Mouse (Mus musculus): Measurements from ENCODE around the gene Plac9a. TPM values are rescaled to one million over a fixed set of nuclear protein-coding genes. Genes with fewer than 3 reads are reported as not detected.
"Not testable (repeated sequence)": the region's sequence is repeated elsewhere in the genome, so short reads cannot be mapped to it uniquely, and the experiment has no call there.

Plac9a gene
- total RNA-seq, 2 experiments from 2014 or later = 2.6 to 3.6 TPM

GRCm38 (mm10) chr14:25855241-25855885, 47.5 kb downstream of the Plac9a start:
- no peak overlapping the region for H3K4me3 ChIP-seq
- intact Hi-C loops (cut with DNase I) = no loop called here
- no peak for TF ChIP-seq CTCF (IDR thresholded peaks at IDR 0.05)
- H3K27ac ChIP-seq = 0 out of 2 replicates have a peak overlapping the region, but pooled peaks have one; percentile 12
- no peak for DNase-seq

- no peak for TF ChIP-seq CTCF (IDR thresholded peaks at IDR 0.05)
- no peak for DNase-seq
- peak overlapping the region; percentile 23; the same call in 1 of the 2 replicates for H3K4me3 ChIP-seq
- peak overlapping the region; percentile 69 for H3K27ac ChIP-seq
- intact Hi-C loops (cut with DNase I) = no loop called here
These were observed 49.0 kb downstream of the Plac9a start for GRCm38 (mm10) chr14:25853717-25854452.

- intact Hi-C loops (cut with DNase I) = no loop called here
- Histone ChIP-seq H3K27ac (peak overlapping the region; percentile 69), H3K4me3 (no peak overlapping the region)
- TF ChIP-seq CTCF (IDR thresholded peaks at IDR 0.05) = no peak
- DNase-seq = no peak
These were observed 49.6 kb downstream of the Plac9a start for GRCm38 (mm10) chr14:25853295-25853694.

- TF ChIP-seq CTCF (IDR thresholded peaks at IDR 0.05) = no peak
- no peak for DNase-seq
- intact Hi-C loops (cut with DNase I) = no loop called here
- no peak overlapping the region for H3K4me3 ChIP-seq
- H3K27ac ChIP-seq = peak overlapping the region; percentile 69
These were observed 50.8 kb downstream of the Plac9a start for GRCm38 (mm10) chr14:25852121-25852561.

- DNase-seq = peak; percentile 46
- intact Hi-C loops (cut with DNase I) = no loop called here
- no peak for TF ChIP-seq CTCF (IDR thresholded peaks at IDR 0.05)
- Histone ChIP-seq H3K27ac (peak overlapping the region; percentile 69), H3K4me3 (no peak overlapping the region)
These were observed 51.7 kb downstream of the Plac9a start for GRCm38 (mm10) chr14:25851189-25851588.

- intact Hi-C loops (cut with DNase I) = no loop called here
These were observed 52.5 kb downstream of the Plac9a start for GRCm38 (mm10) chr14:25850433-25850832.

GRCm38 (mm10) chr14:25848708-25849107, 54.2 kb downstream of the Plac9a start:
- H3K27ac ChIP-seq; DNase-seq; H3K4me3 ChIP-seq; intact Hi-C loops (cut with DNase I): not testable (repeated sequence)

More at GRCm38 (mm10) chr14:25850433-25850832, 52.5 kb downstream of the Plac9a start:
- no peak for TF ChIP-seq CTCF (IDR thresholded peaks at IDR 0.05)
- DNase-seq = no peak
- Histone ChIP-seq H3K27ac (peak overlapping the region; percentile 38), H3K4me3 (no peak overlapping the region)

- DNase-seq = no peak
- intact Hi-C loops (cut with DNase I) = no loop called here
- no peak for TF ChIP-seq CTCF (IDR thresholded peaks at IDR 0.05)
- Histone ChIP-seq H3K27ac (peak overlapping the region; percentile 81), H3K4me3 (no peak overlapping the region; the same call in 1 of the 2 replicates)
These were observed 54.7 kb downstream of the Plac9a start for GRCm38 (mm10) chr14:25848237-25848636.

GRCm38 (mm10) chr14:25847660-25848059, 55.2 kb downstream of the Plac9a start:
- intact Hi-C loops (cut with DNase I) = no loop called here
- peak overlapping the region; percentile 15; the same call in 1 of the 2 replicates for H3K4me3 ChIP-seq
- no peak for DNase-seq
- peak overlapping the region; percentile 81 for H3K27ac ChIP-seq
- no peak for TF ChIP-seq CTCF (IDR thresholded peaks at IDR 0.05)

GRCm38 (mm10) chr14:25846516-25846915, 56.4 kb downstream of the Plac9a start:
- intact Hi-C loops (cut with DNase I) = no loop called here
- TF ChIP-seq CTCF (IDR thresholded peaks at IDR 0.05) = no peak
- H3K4me3 ChIP-seq = peak overlapping the region; percentile 18
- peak overlapping the region; percentile 81 for H3K27ac ChIP-seq
- peak; percentile 56 for DNase-seq

GRCm38 (mm10) chr14:25845832-25846383, 57.0 kb downstream of the Plac9a start:
- Histone ChIP-seq H3K27ac (peak overlapping the region; percentile 81), H3K4me3 (no peak overlapping the region)
- intact Hi-C loops (cut with DNase I) = no loop called here
- no peak for TF ChIP-seq CTCF (IDR thresholded peaks at IDR 0.05)
- DNase-seq = no peak

- no peak for TF ChIP-seq CTCF (IDR thresholded peaks at IDR 0.05)
- H3K27ac ChIP-seq = peak overlapping the region; percentile 51
- DNase-seq = no peak
- intact Hi-C loops (cut with DNase I) = no loop called here
- 0 out of 2 replicates have a peak overlapping the region, but pooled peaks have one; percentile 1 for H3K4me3 ChIP-seq
These were observed 58.5 kb downstream of the Plac9a start for GRCm38 (mm10) chr14:25844372-25844771.

GRCm38 (mm10) chr14:25842688-25843003, 60.3 kb downstream of the Plac9a start:
- no peak for DNase-seq
- intact Hi-C loops (cut with DNase I) = no loop called here
- TF ChIP-seq CTCF (IDR thresholded peaks at IDR 0.05) = no peak
- Histone ChIP-seq H3K4me3 (peak overlapping the region; percentile 80), H3K27ac (peak overlapping the region; percentile 100)
